Mouse (Mus musculus): ENCODE measurements around the gene D630045J12Rik.

- no peak for TF ChIP-seq CTCF (IDR thresholded peaks at IDR 0.05; ENCODE audit: control insufficient read depth, insufficient read depth, insufficient read length)
- TF ChIP-seq USF1 (IDR thresholded peaks at IDR 0.05; ENCODE audit: low read depth): no peak
- TF ChIP-seq MAX (IDR thresholded peaks at IDR 0.05): no peak
- TF ChIP-seq MYOG (IDR thresholded peaks at IDR 0.05; ENCODE audit: control insufficient read depth, extremely low read depth, insufficient read length): no peak
These were observed 11.0 kb downstream of the D630045J12Rik start for GRCm38 (mm10) chr6:38242833-38243232.
